Mouse (Mus musculus): ENCODE measurements at regions not wholly inside any gene's neighbourhood (a gene's known extent, or its start where the extent isn't known, plus 50 kb on each side); places are given as distances from the start of the nearest gene placed in this dataset.
"Not testable (repeated sequence)": the region's sequence is repeated elsewhere in the genome, so short reads cannot be mapped to it uniquely, and the experiment has no call there.

- TF ChIP-seq HCFC1 (IDR thresholded peaks at IDR 0.05; ENCODE audit: borderline replicate concordance, insufficient read depth, low read length); MAFK (IDR thresholded peaks at IDR 0.05; ENCODE audit: insufficient read depth, low read depth, low read length); ZC3H11A (IDR thresholded peaks at IDR 0.05; ENCODE audit: borderline replicate concordance, low read depth, low read length); CHD2 (IDR thresholded peaks at IDR 0.05; ENCODE audit: low read depth, low read length): not testable (repeated sequence)
These were observed 58.8 kb upstream of the Olfr161 start for GRCm38 (mm10) chr16:3532019-3532418.
